Mouse (Mus musculus): ENCODE results near the gene Wnt5b. TPM values are rescaled to one million over a fixed set of nuclear protein-coding genes. Genes with fewer than 3 reads are reported as not detected.

The Wnt5b gene
- polyA plus RNA-seq, 1 experiment from 2014 or later, result 1.8 TPM

GRCm38 (mm10) chr6:119565451-119566379, 21.6 kb upstream of the Wnt5b start:
- no peaks in the 10 kb centered on the region for H3K9me3 ChIP-seq (ENCODE audit: control insufficient read depth)
- no peak overlapping the region for H3K4me2 ChIP-seq (replicated peaks; ENCODE audit: low read depth)
- no peak for TF ChIP-seq CTCF (IDR thresholded peaks at IDR 0.05; ENCODE audit: low read depth)
- H3K27me3 ChIP-seq (replicated peaks; ENCODE audit: control insufficient read depth, insufficient read depth, low read length), result no peaks in the 10 kb centered on the region
- 68% methylated on average over 23 of the region's 23 CpGs for WGBS
- no peaks in the 10 kb centered on the region for H3K4me1 ChIP-seq (replicated peaks; ENCODE audit: control insufficient read depth, insufficient read depth, low read length)
- no peak overlapping the region for H3K27ac ChIP-seq (ENCODE audit: low read depth, low read length)
- no peak overlapping the region for H3K4me3 ChIP-seq (ENCODE audit: low read depth, low read length)
- H3K9ac ChIP-seq (ENCODE audit: low read depth, low read length), result no peak overlapping the region
- ATAC-seq, result no peak
- no peaks in the 10 kb centered on the region for H3K36me3 ChIP-seq (ENCODE audit: control insufficient read depth, insufficient read depth)

- no peak overlapping the region for H3K4me2 ChIP-seq (replicated peaks; ENCODE audit: low read depth)
- no peaks in the 10 kb centered on the region for H3K9me3 ChIP-seq (ENCODE audit: control insufficient read depth)
- no peaks in the 10 kb centered on the region for H3K4me1 ChIP-seq (replicated peaks; ENCODE audit: control insufficient read depth, insufficient read depth, low read length)
- H3K27me3 ChIP-seq (replicated peaks; ENCODE audit: control insufficient read depth, insufficient read depth, low read length), result no peaks in the 10 kb centered on the region
- H3K9ac ChIP-seq (ENCODE audit: low read depth, low read length), result no peak overlapping the region
- 60% methylated on average over 10 of the region's 10 CpGs for WGBS
- no peak for TF ChIP-seq CTCF (IDR thresholded peaks at IDR 0.05; ENCODE audit: low read depth)
- H3K4me3 ChIP-seq (ENCODE audit: low read depth, low read length), result no peak overlapping the region
- no peak overlapping the region for H3K27ac ChIP-seq (ENCODE audit: low read depth, low read length)
- H3K36me3 ChIP-seq (ENCODE audit: control insufficient read depth, insufficient read depth), result no peaks in the 10 kb centered on the region
- no peak for ATAC-seq
Measured at GRCm38 (mm10) chr6:119562558-119562957, 18.4 kb upstream of the Wnt5b start.

- H3K36me3 ChIP-seq (ENCODE audit: control insufficient read depth, insufficient read depth), result no peaks in the 10 kb centered on the region
- H3K4me1 ChIP-seq (replicated peaks; ENCODE audit: control insufficient read depth, insufficient read depth, low read length), result no peaks in the 10 kb centered on the region
- no peaks in the 10 kb centered on the region for H3K9me3 ChIP-seq (ENCODE audit: control insufficient read depth)
- H3K27ac ChIP-seq (ENCODE audit: low read depth, low read length), result no peak overlapping the region
- H3K9ac ChIP-seq (ENCODE audit: low read depth, low read length), result no peak overlapping the region
- TF ChIP-seq CTCF (IDR thresholded peaks at IDR 0.05; ENCODE audit: low read depth), result no peak
- no peak for ATAC-seq
- H3K4me2 ChIP-seq (replicated peaks; ENCODE audit: low read depth), result no peak overlapping the region
- no peaks in the 10 kb centered on the region for H3K27me3 ChIP-seq (replicated peaks; ENCODE audit: control insufficient read depth, insufficient read depth, low read length)
- no peak overlapping the region for H3K4me3 ChIP-seq (ENCODE audit: low read depth, low read length)
- WGBS, result 49% methylated on average over 7 of the region's 7 CpGs
Measured at GRCm38 (mm10) chr6:119558855-119559254, 14.7 kb upstream of the Wnt5b start.

GRCm38 (mm10) chr6:119554439-119554838, 10.3 kb upstream of the Wnt5b start:
- TF ChIP-seq CTCF (IDR thresholded peaks at IDR 0.05; ENCODE audit: low read depth), result peak; percentile 36
- no peak overlapping the region for H3K27ac ChIP-seq (ENCODE audit: low read depth, low read length)
- H3K9me3 ChIP-seq (ENCODE audit: control insufficient read depth), result no peaks in the 10 kb centered on the region
- ATAC-seq, result no peak
- H3K9ac ChIP-seq (ENCODE audit: low read depth, low read length), result no peak overlapping the region
- H3K27me3 ChIP-seq (replicated peaks; ENCODE audit: control insufficient read depth, insufficient read depth, low read length), result no peaks in the 10 kb centered on the region
- WGBS, result 74% methylated on average over 8 of the region's 8 CpGs
- no peaks in the 10 kb centered on the region for H3K4me1 ChIP-seq (replicated peaks; ENCODE audit: control insufficient read depth, insufficient read depth, low read length)
- no peak overlapping the region for H3K4me2 ChIP-seq (replicated peaks; ENCODE audit: low read depth)
- H3K36me3 ChIP-seq (ENCODE audit: control insufficient read depth, insufficient read depth), result no peaks in the 10 kb centered on the region
- no peak overlapping the region for H3K4me3 ChIP-seq (ENCODE audit: low read depth, low read length)

- peak; percentile 34; the same call in 1 of the 2 replicates for ATAC-seq
- Histone ChIP-seq H3K9ac (ENCODE audit: low read depth, low read length) (peak overlapping the region; percentile 38; the same call in 1 of the 2 replicates), H3K36me3 (ENCODE audit: control insufficient read depth, insufficient read depth) (no peaks in the 10 kb centered on the region), H3K9me3 (ENCODE audit: control insufficient read depth) (no peaks in the 10 kb centered on the region), H3K27me3 (replicated peaks; ENCODE audit: control insufficient read depth, insufficient read depth, low read length) (peaks cover 35% of the 10 kb centered on the region), H3K4me2 (replicated peaks; ENCODE audit: low read depth) (peak overlapping the region; percentile 95), H3K27ac (ENCODE audit: low read depth, low read length) (no peak overlapping the region), H3K4me3 (ENCODE audit: low read depth, low read length) (peak overlapping the region; percentile 71), H3K4me1 (replicated peaks; ENCODE audit: control insufficient read depth, insufficient read depth, low read length) (no peaks in the 10 kb centered on the region)
- 1% methylated on average over 14 of the region's 14 CpGs for WGBS
- TF ChIP-seq CTCF (IDR thresholded peaks at IDR 0.05; ENCODE audit: low read depth), result peak; percentile 46
Measured at GRCm38 (mm10) chr6:119544518-119544864, 344 bp upstream of the Wnt5b start.

- Histone ChIP-seq H3K27ac (ENCODE audit: low read depth, low read length) (no peak overlapping the region), H3K9ac (ENCODE audit: low read depth, low read length) (peak overlapping the region; percentile 38), H3K27me3 (replicated peaks; ENCODE audit: control insufficient read depth, insufficient read depth, low read length) (peaks cover 35% of the 10 kb centered on the region), H3K9me3 (ENCODE audit: control insufficient read depth) (no peaks in the 10 kb centered on the region), H3K4me1 (replicated peaks; ENCODE audit: control insufficient read depth, insufficient read depth, low read length) (no peaks in the 10 kb centered on the region), H3K4me2 (replicated peaks; ENCODE audit: low read depth) (peak overlapping the region; percentile 95), H3K4me3 (ENCODE audit: low read depth, low read length) (peak overlapping the region; percentile 71), H3K36me3 (ENCODE audit: control insufficient read depth, insufficient read depth) (no peaks in the 10 kb centered on the region)
- no peak for ATAC-seq
- WGBS, result 2% methylated on average over 30 of the region's 30 CpGs
- peak; percentile 16; the same call in 1 of the 2 replicates for TF ChIP-seq CTCF (IDR thresholded peaks at IDR 0.05; ENCODE audit: low read depth)
Measured at GRCm38 (mm10) chr6:119543456-119543802, 718 bp downstream of the Wnt5b start.

Data from intestine, postnatal 0 days (tissue).